Mouse (Mus musculus) c-Kit-positive CD71-positive TER-119-negative erythroid progenitor cells, embryonic 14.5 days (primary cell): ENCODE measurements around the gene Acad8.

ENCODE experiments used
- DNase-seq: peaks from one replicate; pipeline ENCODE4 v3.0.0-alpha.2; 2013; ENCODE audit warnings: low read depth

The Acad8 gene

GRCm38 (mm10) chr9:26999461-27000395, at the start of gene Acad8, which contains the start of gene Thyn1:
Acad8 (minus strand) TSS chr9:26999566.
Thyn1 (plus strand) TSS chr9:26999710.
- DNase-seq, result peak; percentile 95

DNA sequence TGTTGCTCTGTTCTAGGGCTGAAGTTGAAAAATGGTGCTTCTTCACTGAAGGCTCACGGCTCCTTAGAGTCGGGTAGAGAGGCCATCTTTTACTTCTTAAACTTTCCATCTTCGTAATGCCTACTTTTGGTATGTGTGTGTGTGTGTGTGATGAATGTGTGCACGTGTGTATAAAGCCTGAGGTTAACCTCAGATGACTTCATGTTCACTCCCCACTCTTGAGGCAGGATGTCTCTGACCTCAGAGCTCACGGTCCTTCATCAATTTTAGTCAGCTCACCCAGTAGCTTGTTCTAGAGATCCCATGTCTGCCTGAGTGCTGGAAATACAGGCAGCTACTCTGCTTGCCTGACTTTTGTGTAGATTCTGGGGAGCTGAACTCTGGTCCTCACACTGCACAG, 44.5 kb upstream of the Acad8 start:
- DNase-seq, result no peak

- DNase-seq, result no peak
Observed at GRCm38 (mm10) chr9:27030763-27031100, 31.4 kb upstream of the Acad8 start.

GRCm38 (mm10) chr9:27029828-27030762, 30.7 kb upstream of the Acad8 start, which contains the start of the genes Vps26b and Ncapd3:
Vps26b (minus strand) TSS chr9:27030065.
Ncapd3 (plus strand) TSS chr9:27030175.
- DNase-seq, result peak; percentile 97

DNA sequence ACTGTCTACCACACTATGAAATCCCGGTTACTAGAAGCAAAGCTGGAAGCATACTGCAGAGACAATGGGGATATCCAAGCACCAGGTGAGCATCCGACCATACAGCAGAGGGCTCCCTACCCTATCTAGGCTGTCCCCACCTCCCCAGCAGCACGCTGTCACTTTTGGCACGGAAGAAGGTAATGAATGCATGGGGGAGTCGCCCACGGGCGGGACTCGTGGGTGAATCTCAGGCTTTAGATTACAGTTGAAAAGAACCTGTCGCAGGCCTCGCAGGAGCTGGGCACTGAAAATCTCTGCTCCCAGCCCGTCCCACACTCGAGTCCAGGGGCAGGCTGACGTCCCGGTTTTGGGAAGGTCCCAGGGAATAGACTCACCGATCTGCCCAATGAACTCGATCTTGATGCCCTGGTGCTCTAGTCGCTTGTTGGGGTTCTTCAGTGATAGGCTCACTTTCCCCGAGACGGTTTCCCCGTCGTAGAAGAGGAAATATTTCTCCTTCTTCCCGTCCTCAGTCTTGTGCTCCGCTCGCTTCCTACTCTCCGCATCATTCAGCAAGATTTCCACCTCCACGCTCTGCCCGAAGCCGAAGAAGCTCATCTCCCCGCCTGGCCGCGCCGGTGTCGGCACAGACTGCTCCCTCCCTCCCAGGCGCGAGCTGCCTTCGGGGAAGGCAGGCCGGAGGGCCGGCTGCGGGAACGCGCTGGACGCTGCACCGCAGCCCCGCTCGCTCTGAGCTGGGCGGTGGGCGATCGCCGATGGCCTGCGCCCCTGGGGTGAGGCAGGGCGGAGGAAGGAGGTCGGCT, 29.9 kb upstream of the Acad8 start:
- peak; percentile 29 for DNase-seq

- no peak for DNase-seq
Observed at GRCm38 (mm10) chr9:27026708-27027107, 27.3 kb upstream of the Acad8 start.

- DNase-seq, result no peak
Observed at GRCm38 (mm10) chr9:27023681-27024080, 24.3 kb upstream of the Acad8 start.

DNA sequence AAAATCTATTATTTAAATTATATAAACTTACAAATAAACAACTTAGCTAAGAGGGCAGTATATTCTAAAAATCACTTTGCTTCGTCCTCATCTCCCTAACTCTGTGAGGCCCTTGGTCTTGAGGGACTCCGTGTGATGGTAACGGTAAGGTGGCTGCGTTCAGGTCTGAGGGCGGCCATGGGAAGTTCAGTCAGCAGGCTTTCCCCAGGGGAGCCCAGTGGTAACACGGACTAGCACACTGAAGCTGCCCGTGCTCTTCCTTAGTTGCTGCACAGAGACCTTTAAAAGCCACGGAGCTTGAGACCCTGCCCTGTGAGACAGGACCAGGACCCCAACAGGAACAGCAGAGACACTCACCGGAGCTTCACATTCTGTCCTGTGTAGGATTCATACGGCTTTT, 19.6 kb upstream of the Acad8 start:
- DNase-seq, result no peak

DNA sequence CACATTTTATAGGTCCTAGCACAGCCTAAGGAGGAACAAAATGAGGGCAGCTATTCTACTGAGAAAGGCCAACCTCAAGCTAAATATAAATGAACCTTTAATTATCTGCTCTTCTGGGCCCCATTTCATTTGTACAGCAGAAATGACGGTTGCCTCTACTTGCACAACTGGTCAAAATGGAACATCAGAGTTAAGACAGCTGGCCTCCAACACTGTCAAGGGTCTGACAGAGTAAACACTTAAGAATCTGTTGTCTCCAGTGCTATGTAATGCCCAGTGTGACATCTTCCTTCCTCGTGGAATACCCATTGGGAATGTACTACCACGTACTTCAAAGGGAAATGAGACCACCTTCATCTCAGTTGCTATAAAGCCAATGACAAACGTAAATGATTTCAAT, 12.2 kb upstream of the Acad8 start:
- no peak for DNase-seq

- no peak for DNase-seq
Observed at GRCm38 (mm10) chr9:27009231-27009630, 9.9 kb upstream of the Acad8 start.

DNA sequence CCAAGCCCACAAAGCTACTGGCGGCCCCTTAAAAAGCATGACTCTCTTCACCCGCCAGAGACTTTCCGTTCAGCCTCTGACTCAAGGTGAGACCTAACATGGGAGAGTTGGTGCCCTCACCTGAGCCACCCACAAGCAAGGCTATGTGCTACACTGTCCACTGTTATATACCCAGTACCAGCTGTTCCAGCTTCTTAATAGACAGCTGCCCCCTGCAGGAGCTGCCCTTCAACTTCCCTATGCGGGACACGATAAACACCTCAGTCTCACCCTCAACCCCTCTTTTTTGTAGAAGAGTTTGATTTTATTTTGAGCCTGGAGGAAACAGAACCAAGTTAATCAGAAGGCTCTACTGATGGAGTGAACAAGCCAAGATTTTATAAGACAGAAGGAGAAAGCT, 7.5 kb upstream of the Acad8 start:
- no peak for DNase-seq

GRCm38 (mm10) chr9:27005933-27006332, 6.6 kb upstream of the Acad8 start:
- DNase-seq, result no peak

DNA sequence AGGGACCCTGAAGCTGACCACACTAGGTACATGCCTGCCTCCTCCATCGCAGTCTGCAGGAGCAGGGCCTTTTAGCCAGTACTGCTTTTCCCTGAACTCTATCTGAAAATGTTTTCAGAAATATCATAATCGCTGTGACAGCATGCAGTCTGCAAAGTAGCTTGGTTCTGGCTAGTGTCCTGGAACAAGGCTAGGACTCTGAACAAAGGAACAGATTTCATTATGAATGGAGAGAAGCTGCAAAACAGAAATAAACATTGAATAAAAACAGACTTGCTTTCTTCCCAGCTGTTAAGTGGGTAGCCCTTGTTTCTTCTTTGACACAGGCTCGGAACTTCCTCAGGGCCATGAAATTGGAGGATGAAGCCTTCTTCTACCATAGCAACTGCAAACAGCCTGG, 5.9 kb upstream of the Acad8 start:
- DNase-seq, result no peak

DNA sequence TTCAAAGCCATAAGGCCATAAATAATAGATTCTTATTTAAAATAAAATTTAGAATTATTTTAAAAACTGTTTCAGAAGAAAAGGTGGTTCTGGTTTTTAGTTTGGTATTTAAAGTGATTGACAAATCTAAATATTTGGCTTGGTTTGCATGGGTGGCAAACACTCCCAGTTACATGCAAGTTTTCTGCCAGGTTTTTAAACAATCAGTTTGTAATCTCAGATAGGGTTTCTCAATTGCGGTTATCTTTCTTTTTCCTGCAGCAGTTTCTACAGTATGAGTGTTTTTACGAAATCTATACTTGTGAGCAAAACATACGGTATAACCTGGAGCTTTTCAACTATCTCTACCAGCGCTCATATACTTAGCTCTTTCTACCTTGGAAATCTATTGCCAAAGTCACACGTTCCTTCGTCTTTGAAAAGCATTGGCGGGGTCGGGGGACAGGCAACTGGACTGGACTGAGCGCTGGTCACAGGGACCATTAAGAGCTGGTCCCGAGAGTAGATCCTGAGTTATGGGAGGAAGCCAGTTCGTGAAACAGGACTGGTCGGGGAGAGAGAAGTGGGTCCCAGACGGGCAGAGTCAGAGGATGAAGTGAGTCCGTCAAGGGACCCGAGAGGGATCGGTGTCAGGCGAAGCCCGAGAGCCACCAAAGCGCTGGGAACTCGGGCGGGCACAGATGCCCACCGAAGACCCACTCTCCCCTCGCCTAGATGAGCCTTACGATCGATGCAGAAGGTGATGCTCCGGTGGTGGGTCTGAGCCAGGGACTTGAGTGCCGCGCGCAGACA, 501 bp downstream of the Acad8 start:
- DNase-seq, result no peak

- DNase-seq, result no peak
Observed at GRCm38 (mm10) chr9:26997501-26997900, 1.9 kb downstream of the Acad8 start.

DNA sequence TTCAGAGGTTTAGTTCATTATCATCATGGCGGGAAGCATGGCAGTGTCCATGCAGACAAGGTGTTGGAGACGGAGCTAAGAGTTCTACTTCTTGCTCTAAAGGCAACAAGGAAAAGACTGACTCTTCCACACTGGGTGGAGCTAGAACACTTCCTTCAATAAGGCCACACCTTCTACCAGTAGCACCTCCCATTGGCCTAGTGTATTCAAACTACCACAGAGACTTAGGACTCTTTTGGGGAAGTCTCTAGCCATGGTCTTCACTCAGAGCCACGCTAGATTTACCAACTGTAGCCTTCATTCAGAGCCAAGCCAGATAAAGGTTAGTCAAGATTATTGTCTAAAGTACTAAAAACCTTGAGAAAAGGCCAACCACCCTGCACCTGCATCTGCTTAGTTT, 2.3 kb downstream of the Acad8 start:
- no peak for DNase-seq

- DNase-seq, result no peak
Observed at GRCm38 (mm10) chr9:26993900-26994299, 5.5 kb downstream of the Acad8 start.

GRCm38 (mm10) chr9:26993118-26993517, 6.2 kb downstream of the Acad8 start:
- no peak for DNase-seq

GRCm38 (mm10) chr9:26990181-26990580, 9.2 kb downstream of the Acad8 start:
- no peak for DNase-seq

DNA sequence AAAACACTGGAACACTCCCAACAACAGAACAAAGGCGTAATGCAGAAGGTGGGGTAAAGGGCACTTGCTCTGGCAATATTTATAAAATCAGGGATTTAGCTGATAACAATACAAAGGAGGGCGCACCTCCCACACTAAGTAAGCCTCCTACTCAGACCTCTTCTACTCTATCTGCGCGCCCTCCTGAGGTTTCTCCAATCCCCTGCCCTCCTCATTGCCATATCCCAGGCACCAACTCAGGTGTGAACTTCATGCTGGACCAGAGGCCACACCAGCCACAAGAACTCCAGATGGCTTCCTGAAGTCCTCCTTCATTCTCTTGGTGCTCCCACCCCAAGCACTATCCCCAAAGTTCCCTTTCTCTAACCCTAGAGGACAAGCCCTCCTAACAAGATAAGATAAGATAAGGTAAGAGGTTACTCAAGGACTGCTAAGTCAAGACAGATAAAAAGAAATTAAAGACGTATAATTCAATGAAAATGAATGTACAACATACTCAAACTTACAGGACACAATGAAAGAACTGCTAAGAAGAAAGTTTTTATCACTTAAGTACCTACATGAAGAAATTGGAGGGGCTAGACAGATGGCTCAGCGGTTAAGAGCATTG, 13.6 kb downstream of the Acad8 start:
- no peak for DNase-seq
